Mouse (Mus musculus): ENCODE data around the gene Phf21a.
A peak's percentile ranks its signal among the peaks of the same experiment; 100 is the strongest.

Phf21a gene

GRCm38 (mm10) chr2:92312542-92312941, 219.6 kb downstream of the Phf21a start:
- DNase-seq, result no peak

DNA sequence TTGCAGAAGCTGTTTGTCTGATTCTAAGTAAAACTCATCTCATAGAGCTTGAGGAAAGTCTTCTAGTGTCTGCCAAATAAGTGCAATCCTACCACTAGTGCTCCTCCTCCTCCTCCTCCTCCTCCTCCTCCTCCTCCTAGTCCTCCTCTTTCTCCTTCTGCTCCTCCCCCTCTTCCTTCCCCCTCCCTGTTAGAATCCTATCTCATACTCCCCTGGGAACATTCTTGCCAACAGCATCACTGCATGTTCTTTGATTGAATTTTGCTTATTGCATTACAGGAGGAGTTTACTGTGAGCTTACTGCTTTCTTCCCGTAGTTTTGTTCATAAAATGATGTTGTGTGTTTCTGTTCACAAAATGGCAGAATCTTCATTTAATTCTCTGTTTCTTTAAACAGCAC, 221.1 kb downstream of the Phf21a start:
- DNase-seq, result no peak

- no peak for DNase-seq
These were observed 223.7 kb downstream of the Phf21a start for GRCm38 (mm10) chr2:92316652-92317051.

DNA sequence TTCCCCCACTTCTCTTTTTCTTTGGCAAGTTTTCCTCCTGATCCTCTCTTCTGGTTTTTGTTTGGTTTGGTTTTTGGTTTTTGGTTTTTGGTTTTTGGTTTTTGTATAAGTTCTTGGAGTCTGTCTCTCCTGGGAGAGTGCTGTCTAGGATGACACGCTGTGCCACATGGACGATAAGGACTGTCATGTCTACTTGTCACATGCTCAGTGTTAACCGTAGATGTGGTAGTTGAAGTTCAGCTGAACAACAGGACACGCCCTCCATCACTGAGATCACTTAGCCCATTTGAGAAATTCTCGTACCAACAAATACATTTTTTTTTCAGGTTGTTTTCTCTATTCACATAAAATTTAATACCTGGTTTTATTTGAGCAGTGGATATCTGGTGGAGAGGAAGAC, 224.3 kb downstream of the Phf21a start:
- DNase-seq, result no peak

GRCm38 (mm10) chr2:92322669-92323068, 229.8 kb downstream of the Phf21a start:
- DNase-seq, result peak; percentile 76 to 82

DNA sequence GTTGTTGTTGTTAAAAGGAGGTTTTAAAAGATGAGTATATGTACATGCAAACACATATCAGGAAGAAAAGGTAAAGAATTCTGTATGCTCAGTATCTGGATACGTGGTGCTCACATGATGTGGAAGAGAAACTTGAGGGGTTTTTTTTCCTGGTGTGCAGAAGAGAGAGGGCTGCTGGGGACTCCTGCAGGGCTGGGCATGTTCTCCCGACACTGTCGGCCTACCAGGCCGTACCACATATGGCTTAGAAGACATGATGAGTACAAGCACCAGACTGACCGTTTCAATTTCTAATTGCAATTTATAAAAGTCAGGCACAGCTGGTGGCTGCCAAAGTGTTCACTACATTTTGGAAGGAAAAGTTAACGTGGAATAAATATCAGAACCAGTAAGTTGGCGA, 232.8 kb downstream of the Phf21a start:
- DNase-seq, result no peak

- DNase-seq, result no peak
These were observed 233.3 kb downstream of the Phf21a start for GRCm38 (mm10) chr2:92326221-92326620.

DNA sequence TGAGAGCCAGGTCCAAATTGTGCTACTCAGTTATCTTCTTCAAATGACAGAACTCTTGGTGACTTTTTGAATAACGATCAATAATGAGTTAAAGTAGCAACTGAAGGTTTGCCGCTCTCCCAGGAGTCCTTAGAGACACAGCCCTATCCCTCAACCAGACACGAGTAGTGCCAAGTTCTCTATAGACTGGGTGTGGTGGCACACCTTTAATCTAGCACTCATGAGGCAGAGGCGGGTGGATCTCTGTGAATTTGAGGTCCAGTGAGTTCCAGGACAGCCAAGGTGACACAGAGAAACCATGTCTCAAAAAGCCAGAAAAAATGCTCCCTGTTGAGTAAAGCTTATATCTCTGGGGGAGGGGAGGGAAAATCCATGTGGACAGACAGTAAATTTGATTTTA, 234.7 kb downstream of the Phf21a start:
- DNase-seq, result no peak

GRCm38 (mm10) chr2:92328206-92328605, 235.3 kb downstream of the Phf21a start:
- no peak for DNase-seq

- DNase-seq, result peak; percentile 52 to 56
These were observed 237.9 kb downstream of the Phf21a start for GRCm38 (mm10) chr2:92330840-92331239.

- DNase-seq, result peak; percentile 29 to 34
These were observed 238.5 kb downstream of the Phf21a start for GRCm38 (mm10) chr2:92331410-92331809.

GRCm38 (mm10) chr2:92331871-92332270, 239.0 kb downstream of the Phf21a start:
- no peak for DNase-seq

DNA sequence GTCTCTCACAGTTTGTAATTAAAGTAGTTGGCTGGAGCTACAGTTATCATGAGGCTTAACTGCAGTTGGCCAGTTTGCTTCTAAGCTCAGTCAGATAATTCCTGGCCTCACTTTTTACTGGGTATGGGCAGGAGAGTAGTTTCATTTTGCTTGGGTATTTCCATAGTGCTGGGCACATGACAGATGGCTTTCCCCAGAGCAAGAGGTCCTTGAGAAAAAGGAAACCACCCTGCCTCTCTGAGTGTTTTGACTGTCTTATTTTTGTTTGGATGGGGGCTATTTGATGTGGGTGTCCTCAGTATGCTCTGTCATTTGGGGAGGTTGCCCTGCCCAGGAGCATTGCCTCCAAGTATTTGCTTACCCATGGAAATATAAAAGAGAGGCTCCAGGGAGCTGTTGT, 249.5 kb downstream of the Phf21a start:
- no peak for DNase-seq

DNA sequence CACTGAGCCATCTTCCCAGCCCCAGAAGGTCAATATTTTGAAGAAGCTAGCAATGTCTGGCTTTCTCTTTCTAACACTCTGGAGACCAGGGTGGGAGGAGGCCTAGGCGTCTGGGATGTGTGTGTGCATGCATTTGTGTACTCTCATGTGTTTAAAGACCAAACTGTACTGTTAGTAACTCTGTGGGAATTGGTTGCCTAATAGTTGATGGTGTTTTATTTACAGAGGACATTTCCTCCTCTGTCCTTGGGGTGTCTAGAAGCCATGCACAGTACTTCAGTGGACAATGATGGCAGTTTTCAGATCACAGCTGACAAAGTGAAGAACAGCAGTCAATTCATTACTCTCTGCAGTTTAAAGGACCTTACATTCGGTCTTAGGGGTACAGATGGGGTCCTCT, 254.3 kb downstream of the Phf21a start:
- no peak for DNase-seq

DNA sequence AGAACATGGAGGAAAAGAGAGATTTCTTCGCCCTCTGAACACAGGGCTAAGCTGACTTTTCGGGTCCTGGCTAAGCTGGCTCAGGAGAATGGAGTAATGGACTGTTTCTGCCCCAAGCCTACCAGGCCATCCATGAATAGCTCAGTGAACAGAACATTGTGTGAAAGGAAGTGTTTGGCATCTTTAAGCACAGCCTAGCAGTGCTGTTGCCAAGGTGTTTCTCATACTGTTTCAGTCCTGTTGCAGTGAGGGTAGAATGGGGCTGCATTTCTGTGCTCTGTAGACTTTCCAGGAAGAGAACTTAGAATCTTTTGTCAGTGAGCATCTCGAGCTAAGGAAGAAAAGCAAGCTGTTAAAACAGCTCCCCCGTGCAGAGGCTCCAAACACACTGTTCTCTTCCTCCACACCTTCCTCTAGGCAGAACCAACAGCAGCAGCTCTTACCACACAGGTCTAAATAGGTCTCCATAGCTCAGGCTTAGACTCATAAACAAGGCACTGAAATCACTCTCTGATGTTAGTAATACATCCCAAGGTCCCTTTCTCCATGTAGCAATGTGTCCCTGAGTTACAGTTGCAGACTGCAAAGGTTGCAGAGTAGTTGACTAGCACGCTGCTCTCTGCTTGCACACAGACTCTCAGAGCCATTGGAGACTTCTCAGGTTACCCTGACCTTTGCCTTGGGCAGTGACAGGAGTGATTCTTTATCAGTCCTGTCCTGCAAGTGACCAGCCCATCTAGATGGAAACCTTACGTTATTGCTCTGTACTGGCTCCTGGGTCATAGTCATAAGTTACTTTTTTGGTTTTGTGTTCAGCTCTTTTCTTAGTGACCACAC, 256.9 kb downstream of the Phf21a start:
- DNase-seq, result no peak

DNA sequence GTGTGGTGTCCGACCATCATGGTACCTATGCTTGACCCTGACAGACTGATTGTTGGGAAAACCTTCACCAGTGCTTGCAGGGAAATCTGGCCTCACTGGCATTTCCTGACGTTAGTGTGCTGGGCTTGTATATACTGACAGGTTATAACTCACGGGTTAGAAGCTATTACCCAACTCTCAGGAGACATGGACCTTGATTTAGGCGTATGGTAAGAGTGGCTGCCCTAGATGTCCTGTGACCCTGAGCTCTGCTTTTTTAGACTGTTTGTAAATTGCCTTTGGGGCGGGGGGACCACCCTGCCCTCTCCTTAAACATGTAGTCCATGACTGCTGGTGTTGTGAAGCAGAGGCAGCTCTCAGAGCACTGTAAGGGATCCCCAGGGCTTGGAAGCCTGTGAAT, 257.8 kb downstream of the Phf21a start:
- no peak for DNase-seq

- DNase-seq, result no peak
These were observed 260.5 kb downstream of the Phf21a start for GRCm38 (mm10) chr2:92353402-92353801.

DNA sequence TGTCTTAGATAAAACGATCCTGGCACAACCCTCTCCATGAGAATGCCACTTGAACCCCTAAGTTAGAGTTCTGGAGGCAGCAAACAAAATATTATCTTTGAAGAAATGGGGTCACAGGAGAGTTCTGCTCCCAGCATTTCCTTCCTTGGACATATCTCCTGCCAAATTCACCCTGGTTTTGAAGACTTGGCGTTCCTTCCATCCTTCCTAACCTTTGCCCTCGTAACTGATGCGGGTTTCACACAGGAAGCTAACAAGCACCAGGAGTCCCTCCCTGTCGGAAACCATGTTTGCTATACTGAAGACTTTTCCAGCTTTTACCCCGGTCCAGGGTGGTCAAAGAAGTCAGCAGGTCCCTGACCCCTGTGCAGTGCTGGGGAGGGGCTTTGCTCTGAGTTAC, 261.3 kb downstream of the Phf21a start:
- no peak for DNase-seq

GRCm38 (mm10) chr2:92359301-92359700, 266.4 kb downstream of the Phf21a start:
- DNase-seq, result no peak

- no peak for DNase-seq
These were observed 267.4 kb downstream of the Phf21a start for GRCm38 (mm10) chr2:92360186-92360823.

GRCm38 (mm10) chr2:92360893-92361292, 268.0 kb downstream of the Phf21a start:
- DNase-seq, result no peak

- DNase-seq, result no peak
These were observed 268.9 kb downstream of the Phf21a start for GRCm38 (mm10) chr2:92361795-92362194.

- DNase-seq, result no peak
These were observed 269.8 kb downstream of the Phf21a start for GRCm38 (mm10) chr2:92362571-92363228.

DNA sequence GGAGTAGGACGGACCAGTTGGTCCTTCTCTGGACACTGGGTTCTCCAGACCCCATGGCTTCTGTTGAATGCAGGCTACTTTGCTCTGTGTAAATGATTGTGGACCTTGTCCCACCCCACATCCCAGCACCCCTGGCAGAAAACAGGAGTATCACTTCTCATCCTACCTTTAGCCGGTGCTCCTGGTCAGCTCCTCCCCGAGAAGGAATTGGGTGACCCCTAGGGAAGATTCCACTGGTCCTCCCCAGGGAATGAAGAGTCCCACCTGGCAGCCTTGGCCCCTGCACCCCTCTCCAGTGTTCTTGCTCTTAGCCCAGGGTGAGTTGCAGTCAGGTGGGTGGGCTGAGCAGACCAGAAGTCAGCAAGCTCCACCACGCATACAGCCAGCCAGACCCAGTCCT, 271.2 kb downstream of the Phf21a start:
- DNase-seq, result no peak

Measured in B cell, adult 2 months (primary cell).